Mouse (Mus musculus) ovary, adult 18-20 months (tissue): ENCODE measurements around the gene Krtap16-1.

Experiments used
- DNase-seq: peaks from one replicate; pipeline ENCODE4 v3.0.0; 2022; ENCODE audit warnings: low spot score, mixed read lengths

Krtap16-1 gene

DNA sequence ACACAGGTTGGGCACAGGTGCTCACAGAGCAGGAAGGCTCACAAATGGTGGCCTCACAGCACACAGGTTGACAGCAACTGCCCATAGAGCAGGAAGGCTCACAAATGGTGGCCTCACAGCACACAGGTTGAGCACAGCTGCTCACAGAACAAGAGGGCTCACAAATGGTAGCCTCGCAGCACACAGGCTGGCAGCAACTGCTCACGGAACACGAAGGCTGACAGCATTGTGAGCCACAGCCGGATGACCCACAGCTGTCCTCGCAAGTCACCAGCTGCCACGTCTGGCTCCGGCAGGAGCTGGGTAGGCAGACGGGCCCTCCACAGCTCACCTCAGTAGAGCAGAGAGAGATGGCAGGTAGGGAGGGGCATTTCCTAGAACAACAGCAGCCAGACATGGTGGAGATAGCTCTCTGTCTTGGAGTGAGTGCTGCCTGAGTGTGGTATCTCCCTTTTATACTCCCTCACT is at the start of gene Krtap16-1:
Krtap16-1 (minus strand) TSS at position 418 of the 468 bp plus-strand sequence.
- no peak for DNase-seq

DNA sequence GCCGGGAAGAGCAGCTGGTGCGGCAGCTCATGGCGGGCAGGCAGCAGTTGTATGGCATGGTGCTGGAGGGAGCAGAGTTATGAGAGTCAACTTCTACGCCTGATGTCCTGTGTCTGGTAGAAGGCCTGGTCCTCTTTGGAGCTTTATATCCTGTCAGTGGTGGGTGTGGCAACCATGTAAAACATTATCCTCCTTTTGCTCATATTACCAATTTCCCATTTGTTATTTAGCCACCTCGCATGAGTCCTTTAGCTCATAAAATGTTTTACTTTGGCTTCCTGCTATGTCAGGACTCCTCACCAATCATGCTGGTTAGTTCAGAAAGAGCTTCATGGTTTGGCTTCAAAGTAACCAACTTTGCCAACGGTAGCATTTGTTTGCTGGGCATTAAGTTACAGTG is 43.4 kb upstream of the Krtap16-1 start, which contains the start of gene Krt33b:
Krt33b (minus strand) TSS at position 101 of the 400 bp plus-strand sequence.
- no peak for DNase-seq

- DNase-seq: no peak
Observed at GRCm38 (mm10) chr11:100021438-100021837, 35.0 kb upstream of the Krtap16-1 start.

GRCm38 (mm10) chr11:100019466-100019865 is 33.1 kb upstream of the Krtap16-1 start:
- no peak for DNase-seq

GRCm38 (mm10) chr11:100016112-100016511 is 29.7 kb upstream of the Krtap16-1 start, which contains the start of gene Krt33a:
Krt33a (minus strand) TSS chr11:100016212.
- DNase-seq: no peak

GRCm38 (mm10) chr11:100013691-100014171 is 27.3 kb upstream of the Krtap16-1 start:
- DNase-seq: no peak

- DNase-seq: no peak
Observed at GRCm38 (mm10) chr11:100010682-100011081, 24.3 kb upstream of the Krtap16-1 start.

- no peak for DNase-seq
Observed at GRCm38 (mm10) chr11:100008336-100008735, 21.9 kb upstream of the Krtap16-1 start.

- DNase-seq: no peak
Observed at GRCm38 (mm10) chr11:100006624-100007023, 20.2 kb upstream of the Krtap16-1 start.

- DNase-seq: no peak
Observed at GRCm38 (mm10) chr11:100005905-100006304, 19.5 kb upstream of the Krtap16-1 start.

DNA sequence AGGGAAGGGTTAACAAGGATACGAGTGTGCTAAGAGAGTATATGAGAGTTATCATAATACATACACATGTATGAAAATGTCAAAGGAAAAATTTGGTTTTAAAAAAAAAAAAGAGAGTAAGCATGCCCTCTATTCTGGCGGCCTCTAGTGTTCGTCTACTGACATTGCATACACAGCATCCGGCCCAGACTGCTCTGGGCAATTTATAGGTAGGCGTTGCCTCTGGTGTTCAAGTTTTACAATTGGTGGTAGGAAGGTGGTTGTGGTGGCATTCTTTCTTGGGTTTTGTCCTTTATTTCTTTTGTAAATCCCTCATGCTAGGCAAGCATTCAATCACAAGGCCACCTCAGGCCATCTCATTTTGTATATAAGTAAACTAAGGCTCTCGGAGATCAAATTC is 18.4 kb upstream of the Krtap16-1 start:
- DNase-seq: no peak

GRCm38 (mm10) chr11:99999091-99999490 is 12.7 kb upstream of the Krtap16-1 start:
- no peak for DNase-seq

DNA sequence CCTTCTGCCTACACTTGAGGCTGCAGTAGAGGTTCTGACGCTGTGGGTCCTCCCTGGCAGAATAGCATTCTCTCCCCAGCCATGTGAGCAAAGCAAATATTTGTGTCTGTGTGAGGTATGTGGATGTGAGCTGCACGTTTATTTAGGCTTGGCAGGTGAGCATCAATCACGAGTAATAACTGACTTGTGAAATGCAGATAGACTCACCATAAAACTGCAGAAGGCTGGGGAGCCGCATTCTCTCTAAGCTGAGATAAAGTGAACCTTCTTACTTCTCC is 7.9 kb upstream of the Krtap16-1 start:
- no peak for DNase-seq

DNA sequence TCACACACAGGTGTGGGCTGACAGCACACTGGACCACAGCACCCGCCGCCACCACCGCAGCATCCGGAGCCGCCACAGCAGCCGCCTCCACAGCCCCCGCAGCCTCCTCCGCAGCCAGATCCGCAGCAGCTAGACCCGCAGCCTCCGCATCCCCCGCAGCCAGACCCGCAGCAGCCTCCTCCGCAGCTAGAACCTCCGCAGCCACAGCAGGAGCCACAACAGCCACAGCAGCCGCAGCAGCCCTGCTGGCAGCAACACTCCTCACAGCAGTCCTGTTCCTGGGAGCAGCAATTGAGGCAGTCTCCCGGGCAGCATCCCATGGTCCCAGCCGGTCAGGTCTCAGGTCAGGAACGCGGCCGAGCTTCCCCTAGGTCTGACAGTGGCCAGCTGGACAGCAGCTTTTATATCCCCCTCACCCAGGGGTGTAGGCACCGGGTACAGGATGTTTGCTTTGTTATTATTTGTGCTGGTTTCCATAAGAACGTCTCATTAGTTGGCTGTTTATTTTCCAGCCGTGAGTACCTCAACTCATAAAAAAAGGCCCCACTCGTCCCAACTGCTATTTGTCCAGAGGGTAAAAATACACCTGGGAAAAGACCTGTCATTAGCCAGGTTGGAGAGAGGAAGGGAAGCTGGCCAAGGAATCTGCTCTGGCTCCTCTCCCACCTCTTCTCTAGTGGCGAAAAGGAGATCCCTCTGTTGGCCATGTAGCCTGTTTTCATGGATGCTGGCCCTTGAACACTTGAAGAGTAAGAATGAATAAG is 7.4 kb upstream of the Krtap16-1 start, which contains the start of gene Krtap17-1:
Krtap17-1 (minus strand) TSS at position 375 of the 764 bp plus-strand sequence.
- no peak for DNase-seq

DNA sequence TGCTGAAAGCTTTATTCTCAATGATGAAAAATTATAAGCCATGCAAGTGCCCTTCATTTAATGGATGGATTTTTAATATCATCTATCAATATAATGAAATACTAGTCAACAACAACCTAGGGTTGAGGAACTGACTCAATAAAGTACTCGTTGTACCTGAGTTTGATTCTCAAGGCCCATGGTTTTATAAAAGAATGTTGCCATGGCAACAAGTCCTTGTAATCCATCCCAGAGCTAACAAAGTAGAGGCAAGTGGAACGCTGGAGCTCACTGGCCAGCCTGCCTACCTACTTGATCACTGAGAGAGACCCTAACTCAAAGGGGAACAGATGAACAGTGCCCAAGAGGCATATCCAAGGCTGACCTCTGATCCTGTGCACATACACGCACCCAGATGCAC is 4.2 kb upstream of the Krtap16-1 start:
- no peak for DNase-seq

DNA sequence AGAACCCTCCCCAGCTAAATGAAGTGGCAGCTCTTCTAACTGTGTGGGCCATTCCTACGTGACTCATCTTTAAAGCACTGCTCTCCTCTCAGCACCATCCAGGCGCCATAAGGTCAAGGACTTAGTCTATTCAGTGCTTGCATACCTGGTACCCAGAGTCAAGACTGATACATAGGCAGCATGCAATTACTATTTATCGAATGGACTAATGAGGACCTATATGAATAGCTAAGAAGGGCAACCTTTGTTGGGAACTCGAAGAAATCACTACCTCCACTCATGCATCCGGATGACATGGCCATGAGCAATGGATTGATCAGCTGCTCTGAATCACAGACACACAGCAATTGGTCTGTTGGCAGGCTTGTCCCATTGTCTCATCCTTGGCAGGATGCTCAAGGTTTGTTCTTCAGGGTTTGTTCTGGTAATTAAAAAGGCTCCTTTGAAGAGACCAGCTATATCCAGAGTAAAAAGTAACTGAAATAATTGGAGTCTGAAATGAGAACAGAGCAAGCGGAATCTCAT is 3.5 kb upstream of the Krtap16-1 start:
- no peak for DNase-seq

DNA sequence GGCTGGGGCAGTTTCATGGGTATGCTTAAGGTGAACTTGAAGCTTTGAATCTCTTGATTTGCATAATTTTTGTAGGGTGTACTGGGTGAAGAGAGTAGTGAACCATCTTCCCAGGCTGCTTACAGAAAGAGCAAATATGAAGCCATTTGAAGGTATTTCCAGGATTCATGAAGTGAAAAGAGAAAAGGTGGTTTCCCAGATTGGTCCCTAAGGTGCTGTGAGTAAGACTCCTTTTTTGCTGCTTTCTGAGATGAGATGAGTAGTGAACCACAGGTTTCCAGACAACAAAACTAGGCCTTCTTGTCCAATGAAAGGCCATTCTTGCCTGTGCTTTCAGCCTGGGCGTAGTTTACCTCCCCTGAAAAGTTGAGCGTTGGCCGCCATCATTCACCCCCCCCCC is 2.1 kb upstream of the Krtap16-1 start:
- no peak for DNase-seq

GRCm38 (mm10) chr11:99985291-99986092 is 905 bp downstream of the Krtap16-1 start:
- no peak for DNase-seq

DNA sequence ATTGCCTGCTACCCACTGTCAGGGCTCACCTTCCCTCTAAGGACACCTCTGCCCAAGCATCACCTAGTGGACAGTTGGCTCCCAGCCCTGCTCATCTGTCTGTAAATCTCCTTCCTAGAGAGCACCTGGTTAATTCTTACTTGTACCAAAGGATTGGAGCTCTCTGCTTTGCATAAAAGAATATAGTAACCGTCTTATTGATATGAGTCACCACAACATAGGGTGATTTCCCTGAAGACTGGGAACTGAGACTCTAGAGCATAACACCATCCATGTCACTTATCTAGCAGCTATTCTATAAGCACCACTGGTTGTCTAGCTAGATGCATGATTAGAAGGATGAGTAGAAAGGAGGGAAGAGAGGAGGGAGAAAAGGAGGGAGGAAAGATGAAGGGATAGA is 3.0 kb downstream of the Krtap16-1 start:
- no peak for DNase-seq

DNA sequence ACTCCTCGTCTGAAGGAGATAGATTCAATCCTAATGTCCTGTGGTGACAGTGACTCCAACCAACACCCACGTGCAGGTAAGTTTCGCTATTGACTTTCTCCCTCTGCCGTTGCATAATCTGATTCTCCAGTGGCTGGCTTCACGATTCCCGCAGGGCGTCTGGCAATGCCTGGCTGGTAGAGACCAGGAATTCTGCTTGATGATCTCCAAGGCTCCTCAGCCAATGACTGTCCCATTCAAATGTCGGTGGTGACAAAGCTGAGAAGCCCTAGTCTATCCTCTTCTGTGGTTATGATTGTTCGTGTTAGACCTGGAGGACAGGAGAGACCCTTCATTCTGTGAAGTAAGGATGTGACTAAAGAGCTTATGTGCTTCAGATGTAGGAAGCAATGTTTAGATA is 3.7 kb downstream of the Krtap16-1 start:
- no peak for DNase-seq

DNA sequence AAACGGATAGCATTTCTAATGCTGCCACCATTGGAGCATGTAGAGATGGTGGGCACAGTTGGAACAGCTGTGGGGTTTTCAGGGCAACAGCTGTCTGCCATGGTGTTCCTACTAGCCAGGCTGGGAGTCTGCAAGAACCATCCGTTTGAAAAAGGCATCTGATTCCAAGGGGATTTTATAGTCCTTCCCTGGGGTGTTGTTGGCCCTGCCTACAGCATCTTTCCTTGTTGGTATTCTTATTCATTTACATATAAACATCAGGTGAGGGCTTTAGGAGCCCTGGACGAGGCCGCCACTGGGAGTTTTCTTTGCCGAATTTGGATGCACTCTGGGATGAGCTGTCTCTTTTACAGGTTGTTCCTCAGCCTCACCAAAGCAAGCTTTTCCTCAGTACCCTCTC is 7.4 kb downstream of the Krtap16-1 start, which contains the start of gene Krtap29-1:
Krtap29-1 (minus strand) TSS at position 101 of the 400 bp plus-strand sequence.
- DNase-seq: no peak

- DNase-seq: no peak
Observed at GRCm38 (mm10) chr11:99965961-99966360, 20.4 kb downstream of the Krtap16-1 start.

DNA sequence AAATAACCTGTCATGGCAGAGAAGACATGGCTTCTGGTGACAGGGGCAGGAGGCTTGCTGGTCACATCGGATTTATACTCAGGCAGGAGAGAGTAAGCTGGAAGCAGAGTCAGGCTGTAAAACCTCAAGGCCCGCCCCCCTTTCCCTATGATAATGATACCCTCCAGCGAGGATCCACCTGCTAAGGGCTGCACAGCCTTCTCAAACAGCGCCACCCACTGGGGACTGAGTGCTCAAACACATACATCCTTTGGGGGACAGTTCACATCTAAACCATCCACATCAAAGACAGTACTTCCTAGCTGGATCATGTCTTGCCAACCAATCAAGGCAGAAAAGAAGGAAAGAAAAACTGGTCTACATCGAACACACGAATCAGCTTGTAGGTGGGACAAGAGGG is 22.2 kb downstream of the Krtap16-1 start:
- DNase-seq: no peak
